Mouse (Mus musculus): Measurements from ENCODE around the gene Zmynd8. TPM values are rescaled to one million over a fixed set of nuclear protein-coding genes. Genes with fewer than 3 reads are reported as not detected.

Zmynd8 gene
- polyA plus RNA-seq, 1 experiment = 3.0 TPM

DNA sequence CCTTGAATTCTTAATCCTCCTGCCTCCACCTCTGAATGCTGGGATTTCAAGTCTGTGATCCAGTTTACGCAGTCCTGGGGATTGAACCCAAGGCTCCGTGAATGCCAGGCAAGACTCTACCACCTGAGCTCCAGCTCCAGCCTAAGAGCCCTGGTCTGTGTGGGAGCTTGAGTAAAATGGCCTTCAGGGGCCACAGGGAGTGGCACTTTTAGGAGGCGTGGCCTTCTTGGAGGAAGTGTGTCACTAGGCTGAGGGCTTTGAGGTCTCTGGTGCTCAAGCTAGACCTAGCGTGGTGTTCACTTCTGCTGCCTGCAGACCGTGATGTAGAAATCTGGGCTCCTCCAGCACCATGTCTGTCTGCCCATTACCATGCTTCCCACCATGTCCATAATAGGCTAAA is 27.4 kb upstream of the Zmynd8 start:
- no peak for TF ChIP-seq CTCF (IDR thresholded peaks at IDR 0.05; ENCODE audit: control insufficient read depth, insufficient read depth, insufficient replicate concordance, low read depth, low read length)
- TF ChIP-seq POLR2A (IDR thresholded peaks at IDR 0.05; ENCODE audit: control insufficient read depth, low read depth, low read length) = no peak
- Histone ChIP-seq H3K27me3 (ENCODE audit: control insufficient read depth, insufficient read depth, low read length) (no peaks in the 10 kb centered on the region), H3K4me3 (ENCODE audit: control insufficient read depth, low read depth, low read length) (no peak overlapping the region), H3K36me3 (ENCODE audit: control insufficient read depth, insufficient read depth, low read length) (no peaks in the 10 kb centered on the region), H3K4me1 (ENCODE audit: control insufficient read depth, insufficient read depth, low read length) (peaks cover 5% of the 10 kb centered on the region), H3K27ac (ENCODE audit: control insufficient read depth, insufficient read depth, low read depth, low read length) (no peak overlapping the region)

- H3K27ac ChIP-seq (ENCODE audit: control insufficient read depth, insufficient read depth, low read depth, low read length) = no peak overlapping the region
- H3K36me3 ChIP-seq (ENCODE audit: control insufficient read depth, insufficient read depth, low read length) = no peaks in the 10 kb centered on the region
- no peak overlapping the region for H3K4me3 ChIP-seq (ENCODE audit: control insufficient read depth, low read depth, low read length)
Measured at GRCm38 (mm10) chr2:165925144-165925543, 26.3 kb upstream of the Zmynd8 start.

DNA sequence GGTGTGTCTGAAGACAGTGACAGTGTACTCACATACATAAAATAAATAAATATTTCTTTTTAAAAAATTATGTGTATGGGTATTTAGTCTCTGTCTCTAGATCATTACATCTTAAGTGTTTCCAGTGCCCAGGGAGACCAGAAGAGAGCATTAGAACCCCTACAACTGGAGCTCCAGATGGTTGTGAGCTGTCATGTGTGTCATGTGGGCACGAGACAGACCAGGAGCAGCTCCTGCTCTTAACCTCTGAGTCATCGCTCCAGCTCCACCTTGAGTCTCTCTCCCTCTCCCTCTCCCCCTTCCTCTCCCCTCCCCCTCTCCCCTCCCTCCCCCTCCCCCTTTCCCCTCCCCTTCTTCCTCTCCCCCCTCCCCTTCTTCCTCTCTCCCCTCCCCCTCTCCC is 25.9 kb upstream of the Zmynd8 start:
- Histone ChIP-seq H3K4me3 (ENCODE audit: control insufficient read depth, low read depth, low read length) (no peak overlapping the region), H3K36me3 (ENCODE audit: control insufficient read depth, insufficient read depth, low read length) (no peaks in the 10 kb centered on the region), H3K27ac (ENCODE audit: control insufficient read depth, insufficient read depth, low read depth, low read length) (no peak overlapping the region), H3K27me3 (ENCODE audit: control insufficient read depth, insufficient read depth, low read length) (no peaks in the 10 kb centered on the region), H3K4me1 (ENCODE audit: control insufficient read depth, insufficient read depth, low read length) (peaks cover 5% of the 10 kb centered on the region)
- TF ChIP-seq CTCF (IDR thresholded peaks at IDR 0.05; ENCODE audit: control insufficient read depth, insufficient read depth, insufficient replicate concordance, low read depth, low read length) (no peak), POLR2A (IDR thresholded peaks at IDR 0.05; ENCODE audit: control insufficient read depth, low read depth, low read length) (no peak)

More at GRCm38 (mm10) chr2:165925144-165925543, 26.3 kb upstream of the Zmynd8 start:
- TF ChIP-seq POLR2A (IDR thresholded peaks at IDR 0.05; ENCODE audit: control insufficient read depth, low read depth, low read length) = no peak
- TF ChIP-seq CTCF (IDR thresholded peaks at IDR 0.05; ENCODE audit: control insufficient read depth, insufficient read depth, insufficient replicate concordance, low read depth, low read length) = no peak
- no peaks in the 10 kb centered on the region for H3K27me3 ChIP-seq (ENCODE audit: control insufficient read depth, insufficient read depth, low read length)
- peaks cover 5% of the 10 kb centered on the region for H3K4me1 ChIP-seq (ENCODE audit: control insufficient read depth, insufficient read depth, low read length)

DNA sequence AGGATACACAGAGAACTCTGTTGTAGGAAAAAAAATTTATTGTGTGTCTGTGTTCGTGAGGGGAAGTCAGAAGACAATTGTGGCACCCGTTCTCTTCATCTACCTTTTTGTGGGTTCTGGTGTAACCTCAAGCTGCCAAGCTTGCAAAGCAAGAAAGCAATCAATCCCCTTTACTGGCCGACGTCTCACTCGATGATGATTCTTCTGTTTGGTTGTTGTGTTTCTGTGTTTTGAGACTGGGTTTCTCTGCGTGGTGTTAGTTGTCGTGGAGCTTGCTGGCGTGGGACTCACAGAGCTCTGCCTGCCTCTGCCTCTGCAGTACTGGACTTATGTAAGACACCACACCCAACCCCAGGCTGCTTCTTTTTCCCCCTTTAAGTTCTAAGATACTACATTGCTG is 24.9 kb upstream of the Zmynd8 start:
- Histone ChIP-seq H3K27ac (ENCODE audit: control insufficient read depth, insufficient read depth, low read depth, low read length) (no peak overlapping the region), H3K27me3 (ENCODE audit: control insufficient read depth, insufficient read depth, low read length) (no peaks in the 10 kb centered on the region), H3K4me1 (ENCODE audit: control insufficient read depth, insufficient read depth, low read length) (peaks cover 5% of the 10 kb centered on the region), H3K4me3 (ENCODE audit: control insufficient read depth, low read depth, low read length) (no peak overlapping the region), H3K36me3 (ENCODE audit: control insufficient read depth, insufficient read depth, low read length) (no peaks in the 10 kb centered on the region)
- TF ChIP-seq CTCF (IDR thresholded peaks at IDR 0.05; ENCODE audit: control insufficient read depth, insufficient read depth, insufficient replicate concordance, low read depth, low read length) (no peak), POLR2A (IDR thresholded peaks at IDR 0.05; ENCODE audit: control insufficient read depth, low read depth, low read length) (no peak)

- H3K27me3 ChIP-seq (ENCODE audit: control insufficient read depth, insufficient read depth, low read length) = no peaks in the 10 kb centered on the region
- H3K27ac ChIP-seq (ENCODE audit: control insufficient read depth, insufficient read depth, low read depth, low read length) = no peak overlapping the region
- TF ChIP-seq POLR2A (IDR thresholded peaks at IDR 0.05; ENCODE audit: control insufficient read depth, low read depth, low read length) (no peak), CTCF (IDR thresholded peaks at IDR 0.05; ENCODE audit: control insufficient read depth, insufficient read depth, insufficient replicate concordance, low read depth, low read length) (no peak)
- peak overlapping the region; percentile 77 for H3K4me3 ChIP-seq (ENCODE audit: control insufficient read depth, low read depth, low read length)
- peaks cover 5% of the 10 kb centered on the region for H3K4me1 ChIP-seq (ENCODE audit: control insufficient read depth, insufficient read depth, low read length)
- H3K36me3 ChIP-seq (ENCODE audit: control insufficient read depth, insufficient read depth, low read length) = no peaks in the 10 kb centered on the region
Measured at GRCm38 (mm10) chr2:165922994-165923393, 24.2 kb upstream of the Zmynd8 start.

DNA sequence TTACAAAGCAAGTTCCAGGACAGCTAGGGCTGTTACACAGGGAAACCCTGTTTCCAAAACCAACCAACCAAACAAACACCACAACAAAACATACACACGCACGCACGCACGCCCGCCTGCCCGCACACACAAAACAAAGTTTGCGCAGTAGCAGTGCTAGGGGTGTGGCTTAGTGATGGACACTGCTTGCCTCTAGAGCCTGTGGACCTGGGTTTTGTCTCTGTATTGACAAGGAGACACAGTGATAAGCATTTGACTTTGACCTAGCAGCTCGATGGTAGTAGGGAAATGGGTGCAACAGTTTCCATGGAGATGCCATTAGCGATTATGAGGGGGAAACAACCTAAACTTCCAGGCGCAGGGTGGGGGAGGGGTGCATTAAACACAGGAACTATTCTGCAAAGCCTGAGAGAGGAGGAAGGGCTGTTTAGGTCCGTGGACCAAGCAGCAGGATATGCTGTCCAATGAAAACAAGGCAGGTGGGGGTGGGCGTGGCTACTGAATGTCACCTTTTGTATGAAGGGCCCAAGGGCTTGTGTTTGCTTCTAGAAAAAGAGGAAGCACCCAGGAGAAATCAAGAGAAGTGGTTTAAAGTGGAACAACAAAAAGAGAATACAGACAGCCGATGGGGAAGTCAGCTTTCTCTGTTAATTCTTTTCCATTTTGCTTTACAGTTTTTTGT is 23.4 kb upstream of the Zmynd8 start:
- no peak overlapping the region for H3K27ac ChIP-seq (ENCODE audit: control insufficient read depth, insufficient read depth, low read depth, low read length)

GRCm38 (mm10) chr2:165914298-165914697 is 15.5 kb upstream of the Zmynd8 start:
- TF ChIP-seq POLR2A (IDR thresholded peaks at IDR 0.05; ENCODE audit: control insufficient read depth, low read depth, low read length) (no peak), CTCF (IDR thresholded peaks at IDR 0.05; ENCODE audit: control insufficient read depth, insufficient read depth, insufficient replicate concordance, low read depth, low read length) (peak; percentile 94)
- no peak overlapping the region for H3K27ac ChIP-seq (ENCODE audit: control insufficient read depth, insufficient read depth, low read depth, low read length)
- H3K27me3 ChIP-seq (ENCODE audit: control insufficient read depth, insufficient read depth, low read length) = no peaks in the 10 kb centered on the region
- no peak overlapping the region for H3K4me3 ChIP-seq (ENCODE audit: control insufficient read depth, low read depth, low read length)
- H3K36me3 ChIP-seq (ENCODE audit: control insufficient read depth, insufficient read depth, low read length) = no peaks in the 10 kb centered on the region
- H3K4me1 ChIP-seq (ENCODE audit: control insufficient read depth, insufficient read depth, low read length) = no peaks in the 10 kb centered on the region

More for the DNA sequence above, 23.4 kb upstream of the Zmynd8 start:
- TF ChIP-seq POLR2A (IDR thresholded peaks at IDR 0.05; ENCODE audit: control insufficient read depth, low read depth, low read length) (no peak), CTCF (IDR thresholded peaks at IDR 0.05; ENCODE audit: control insufficient read depth, insufficient read depth, insufficient replicate concordance, low read depth, low read length) (no peak)
- H3K4me1 ChIP-seq (ENCODE audit: control insufficient read depth, insufficient read depth, low read length) = peaks cover 5% of the 10 kb centered on the region
- no peaks in the 10 kb centered on the region for H3K36me3 ChIP-seq (ENCODE audit: control insufficient read depth, insufficient read depth, low read length)
- peak overlapping the region; percentile 48 for H3K4me3 ChIP-seq (ENCODE audit: control insufficient read depth, low read depth, low read length)
- no peaks in the 10 kb centered on the region for H3K27me3 ChIP-seq (ENCODE audit: control insufficient read depth, insufficient read depth, low read length)
